Mouse (Mus musculus) adrenal gland, postnatal 4 days (tissue): ENCODE data around the gene Sar1a. TPM values are rescaled to one million over a fixed set of nuclear protein-coding genes. Genes with fewer than 3 reads are reported as not detected.

ENCODE experiments used
- DNase-seq, 2 experiments: peaks; one replicate each; pipeline ENCODE4 v3.0.0; 2021 to 2022; ENCODE audit warnings: low spot score in 2 of 2, mixed read lengths in 2 of 2
- total RNA-seq, 2 experiments: library from RNA; stranded (reverse); gene quantifications; 2 replicates each; pipeline ENCODE4 v1.2.3; 2021

Gene Sar1a
- total RNA-seq, 2 experiments from 2014 or later = 184 to 192 TPM

DNA sequence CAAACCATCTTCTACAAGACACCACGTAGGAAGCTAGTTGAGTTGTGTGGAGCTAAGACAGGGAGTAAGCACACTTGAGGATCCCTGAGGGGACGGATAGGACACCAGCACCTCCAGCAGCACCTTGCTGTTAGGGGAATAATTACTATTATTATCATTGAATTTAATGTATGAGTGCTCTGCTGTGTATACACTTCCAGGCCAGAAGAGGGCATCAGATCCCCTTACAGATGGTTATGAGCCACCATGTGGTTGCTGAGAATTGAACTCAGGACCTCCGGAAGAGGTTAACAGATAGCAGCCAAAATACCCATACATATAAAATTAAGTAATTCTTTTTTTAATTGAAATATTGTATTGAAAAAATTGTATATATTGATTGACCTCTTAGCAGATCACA lies 9.3 kb upstream of the Sar1a start:
- no peak for DNase-seq

DNA sequence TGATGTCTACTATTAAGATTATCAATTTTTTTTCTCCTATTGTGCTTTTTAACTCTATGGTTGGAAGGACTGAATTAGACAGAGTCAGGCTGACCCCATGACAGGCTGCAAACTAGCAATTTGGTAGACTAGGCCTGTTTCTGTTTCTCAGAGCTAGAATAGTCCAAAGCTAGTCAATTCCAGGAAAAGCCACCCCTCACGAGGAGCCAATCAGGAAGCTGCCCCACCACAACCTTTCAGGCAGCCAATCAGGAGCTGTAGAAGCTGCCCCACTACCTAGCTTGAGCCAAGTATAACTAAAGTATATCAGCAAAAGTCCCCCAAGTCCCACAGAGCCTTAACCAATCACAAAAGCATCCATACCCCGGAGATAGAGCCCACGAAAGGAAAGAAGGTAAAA lies 4.2 kb upstream of the Sar1a start:
- DNase-seq = no peak

DNA sequence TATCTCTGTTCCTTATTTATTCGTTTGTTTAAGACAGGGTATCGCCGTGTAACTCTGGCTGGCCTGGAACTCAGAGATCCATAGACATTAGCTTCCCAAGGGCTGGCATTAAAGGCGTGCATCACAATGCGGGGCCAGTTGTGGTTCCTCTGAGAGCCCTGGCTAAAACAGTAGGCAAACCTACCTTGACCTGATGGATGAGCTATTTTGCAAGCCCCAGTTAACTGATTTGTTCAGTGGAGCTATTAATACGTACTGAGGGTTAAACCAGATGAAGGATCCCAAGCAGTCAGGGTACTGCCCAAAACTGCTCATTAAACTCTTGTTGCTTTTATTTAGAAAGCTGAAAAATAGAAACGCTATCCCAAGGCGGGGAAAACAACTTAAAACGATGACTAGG lies 554 bp upstream of the Sar1a start:
- DNase-seq = no peak

DNA sequence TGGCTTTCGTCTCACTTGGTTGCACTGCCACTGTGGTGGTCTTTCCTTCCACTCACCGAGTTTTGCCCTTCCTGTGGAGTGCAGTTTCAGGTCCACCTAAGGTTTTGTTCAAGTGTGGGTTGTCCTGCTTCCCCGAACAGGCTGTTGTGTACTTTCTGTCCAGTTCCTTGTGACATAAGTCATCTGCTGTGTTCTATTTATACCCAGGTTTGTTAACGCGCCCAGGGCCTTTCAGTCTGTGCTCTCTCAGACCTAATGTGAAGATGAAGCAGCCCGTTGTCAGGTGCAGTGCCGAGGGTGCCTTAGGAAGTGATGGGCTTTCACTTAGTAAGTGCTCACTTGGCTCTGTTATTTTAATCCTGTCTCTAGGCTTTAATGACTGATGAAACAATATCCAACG lies 9.3 kb downstream of the Sar1a start:
- no peak for DNase-seq

- no peak for DNase-seq
Measured at GRCm38 (mm10) chr10:61693563-61693962, 13.5 kb downstream of the Sar1a start.

DNA sequence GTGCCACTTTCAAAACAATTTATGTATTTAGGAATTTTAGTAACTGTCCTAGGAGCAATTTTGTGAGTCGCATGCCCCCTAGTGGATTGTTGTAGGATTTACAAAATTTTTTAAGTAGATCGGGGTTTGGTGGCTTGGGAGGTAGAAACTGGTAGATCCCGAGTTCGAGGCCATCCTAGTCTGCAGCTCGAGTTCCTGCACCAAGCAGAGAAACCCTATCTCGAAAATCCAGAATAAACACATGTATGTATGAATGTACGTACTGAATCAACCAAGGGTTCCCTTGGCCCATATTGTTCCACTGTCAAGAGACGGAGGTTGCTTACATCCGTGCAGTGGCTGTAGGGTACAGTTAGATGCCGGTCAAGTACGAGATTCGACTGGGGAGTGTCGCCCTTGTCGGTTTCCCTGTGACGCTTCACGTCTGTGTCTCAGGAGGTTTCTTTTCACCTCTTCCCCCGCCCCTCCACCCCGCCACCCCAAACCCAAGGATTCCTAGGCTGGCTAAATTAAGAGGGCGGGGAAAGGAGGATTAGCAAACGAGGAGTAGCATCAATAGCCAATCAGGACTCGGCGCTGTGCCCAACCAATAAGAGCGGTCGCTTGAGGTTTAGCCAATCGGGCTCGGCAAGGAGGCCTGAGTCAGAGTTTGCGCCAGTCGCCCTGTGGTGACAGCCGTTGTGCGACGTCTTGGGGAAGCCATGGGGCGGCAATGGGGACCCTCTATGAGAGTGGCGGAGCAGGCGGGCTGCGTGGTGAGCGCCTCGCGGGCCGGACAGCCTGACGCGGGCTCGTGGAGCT lies 15.0 kb downstream of the Sar1a start, which contains the start of gene Tysnd1:
Gene Tysnd1 (plus strand): TSS at position 645 of the 801 bp plus-strand sequence.
- peak; percentile 88 to 96 for DNase-seq

DNA sequence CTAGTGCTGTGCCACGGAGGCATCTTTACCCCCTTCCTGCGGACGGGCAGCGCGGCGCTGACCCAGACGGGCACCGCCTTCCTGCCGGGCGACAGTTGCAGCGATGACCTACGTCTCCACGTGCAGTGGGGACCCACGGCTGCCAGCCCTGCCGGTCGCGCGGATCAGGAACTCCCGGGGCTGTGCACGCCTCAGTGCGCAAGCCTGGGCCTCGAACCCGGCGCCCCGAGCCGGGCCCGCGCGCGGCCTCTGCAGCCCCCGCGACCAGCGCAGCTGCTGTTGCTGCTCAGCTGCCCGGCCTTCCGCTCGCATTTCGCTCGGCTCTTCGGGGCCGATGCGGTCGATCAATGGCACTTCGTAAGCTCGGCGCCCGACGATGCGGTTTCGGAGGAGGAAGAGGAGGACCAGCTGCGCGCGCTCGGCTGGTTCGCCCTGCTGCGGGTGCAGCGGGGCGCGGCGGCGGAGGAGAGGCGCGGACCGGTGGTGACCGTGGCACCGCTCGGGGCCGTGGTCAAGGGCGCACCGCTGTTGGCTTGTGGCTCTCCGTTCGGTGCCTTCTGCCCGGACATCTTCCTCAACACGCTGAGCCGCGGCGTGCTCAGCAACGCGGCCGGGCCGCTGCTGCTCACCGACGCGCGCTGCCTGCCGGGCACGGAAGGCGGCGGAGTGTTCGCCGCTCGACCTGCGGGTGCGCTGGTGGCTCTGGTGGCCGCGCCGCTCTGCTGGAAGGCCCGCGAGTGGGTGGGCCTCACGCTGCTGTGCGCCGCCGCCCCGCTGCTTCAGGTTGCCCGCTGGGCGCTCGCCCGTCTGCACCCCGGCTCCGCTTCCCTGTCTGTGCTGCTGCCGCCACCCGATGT lies 15.8 kb downstream of the Sar1a start:
- DNase-seq = no peak

GRCm38 (mm10) chr10:61696560-61696823 lies 16.4 kb downstream of the Sar1a start:
- DNase-seq = no peak

DNA sequence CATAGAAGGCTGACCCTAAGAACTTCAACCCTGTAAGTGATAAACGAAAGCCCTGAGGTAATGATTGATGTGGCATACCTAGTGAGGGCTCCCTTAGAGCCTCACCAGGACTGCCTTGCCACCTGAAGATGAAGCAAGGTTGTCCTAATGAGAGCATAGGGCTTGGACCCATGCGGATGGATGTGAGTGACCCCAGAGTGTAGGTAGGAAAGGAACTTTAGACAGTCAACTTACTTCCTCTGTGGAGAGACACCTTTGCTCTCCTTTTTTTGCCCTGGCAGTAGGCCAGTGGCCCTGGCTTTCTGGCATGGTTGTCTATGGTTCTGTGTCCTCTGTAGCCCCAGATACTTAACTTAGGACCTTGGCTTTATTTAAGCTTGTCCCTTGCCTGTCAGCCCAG lies 16.9 kb downstream of the Sar1a start:
- no peak for DNase-seq

DNA sequence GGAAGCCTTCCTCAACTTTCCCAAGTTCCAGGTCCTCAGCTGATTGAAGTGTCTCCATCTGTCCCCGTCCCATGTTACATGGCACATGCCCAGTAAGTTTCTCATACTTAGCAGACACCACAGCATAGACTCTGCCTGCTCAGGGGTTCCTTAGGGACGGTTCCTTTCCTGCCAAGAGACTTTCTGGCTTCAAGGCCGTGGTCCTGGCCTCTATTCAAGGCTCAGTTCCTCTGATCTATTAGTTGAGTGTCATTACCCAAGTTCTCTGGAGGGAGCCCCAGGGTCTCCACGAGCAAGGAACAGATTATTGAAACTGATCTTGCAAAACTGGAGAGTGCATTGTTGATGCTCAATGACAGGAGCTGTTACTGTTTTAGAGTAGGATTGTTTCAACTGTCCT lies 24.6 kb downstream of the Sar1a start:
- no peak for DNase-seq

DNA sequence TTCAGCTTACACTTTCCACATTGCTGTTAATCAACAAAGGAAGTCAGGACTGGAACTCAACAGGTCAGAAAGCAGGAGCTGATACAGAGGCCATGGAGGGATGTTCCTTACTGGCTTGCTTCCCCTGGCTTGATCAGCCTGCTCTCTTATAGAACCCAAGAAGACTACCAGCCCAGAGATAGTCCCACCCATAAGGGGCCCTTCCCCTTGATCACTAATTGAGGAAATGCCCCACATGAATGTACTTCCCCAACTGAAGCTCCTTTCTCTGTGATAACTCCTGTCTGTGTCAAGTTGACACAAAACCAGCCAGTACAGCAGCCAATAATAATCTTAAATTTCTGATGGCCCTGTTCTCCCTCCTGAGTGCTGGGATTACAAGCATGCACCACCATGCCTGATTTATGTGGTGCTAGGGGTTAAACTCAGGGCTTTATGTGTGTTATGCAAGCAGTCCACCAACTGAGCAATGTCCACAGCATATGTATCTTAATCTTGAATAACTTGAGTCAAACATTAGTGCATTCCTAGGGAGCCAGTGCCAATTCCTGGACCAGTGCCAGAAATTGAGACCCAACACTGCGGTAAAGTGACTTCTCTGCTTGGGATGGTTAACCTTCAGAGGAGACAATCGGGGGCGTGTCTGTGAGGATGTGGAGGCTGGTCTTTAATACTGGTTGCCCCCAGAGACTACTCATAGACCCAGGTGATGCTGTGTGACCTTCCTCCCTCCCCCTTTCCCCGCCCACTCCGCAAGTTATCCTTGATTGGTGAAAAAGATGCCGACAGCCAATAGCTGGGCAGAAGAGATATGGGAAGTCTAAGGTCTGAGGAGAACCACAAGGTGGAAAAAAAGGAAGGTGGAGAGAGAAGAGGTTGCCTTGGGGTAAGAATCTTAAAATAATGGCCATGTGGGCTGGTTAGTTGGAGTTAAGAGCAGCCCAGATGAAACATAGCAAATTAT lies 26.6 kb downstream of the Sar1a start:
- DNase-seq = no peak

- no peak for DNase-seq
Measured at GRCm38 (mm10) chr10:61713601-61714000, 33.5 kb downstream of the Sar1a start.

- DNase-seq = no peak
Measured at GRCm38 (mm10) chr10:61714146-61714545, 34.0 kb downstream of the Sar1a start.

GRCm38 (mm10) chr10:61714771-61715461 lies 34.8 kb downstream of the Sar1a start, which contains the start of gene Aifm2:
Aifm2 (plus strand) TSS chr10:61715263.
- DNase-seq = peak in 1 of 2 experiments; percentile 69

GRCm38 (mm10) chr10:61715462-61715837 lies 35.4 kb downstream of the Sar1a start:
- no peak for DNase-seq

GRCm38 (mm10) chr10:61715996-61716864 lies 36.1 kb downstream of the Sar1a start:
- DNase-seq = peak in 1 of 2 experiments; percentile 23

- no peak for DNase-seq
Measured at GRCm38 (mm10) chr10:61717406-61718296, 37.6 kb downstream of the Sar1a start.

- DNase-seq = peak in 1 of 2 experiments; percentile 26
Measured at GRCm38 (mm10) chr10:61720331-61720730, 40.2 kb downstream of the Sar1a start.

GRCm38 (mm10) chr10:61722215-61722614 lies 42.1 kb downstream of the Sar1a start:
- DNase-seq = no peak
